Mouse (Mus musculus) frontal cortex, postnatal 14 days (tissue): ENCODE results near the gene Ctla4.

Experiments
- DNase-seq, 2 experiments: peaks; one replicate each; pipeline ENCODE4 v3.0.0; 2022; ENCODE audit warnings: low spot score in 2 of 2

The Ctla4 gene

GRCm38 (mm10) chr1:60961080-60961479 lies 74.3 kb downstream of the Ctla4 start:
- peak in 1 of 2 experiments; percentile 61 for DNase-seq

DNA sequence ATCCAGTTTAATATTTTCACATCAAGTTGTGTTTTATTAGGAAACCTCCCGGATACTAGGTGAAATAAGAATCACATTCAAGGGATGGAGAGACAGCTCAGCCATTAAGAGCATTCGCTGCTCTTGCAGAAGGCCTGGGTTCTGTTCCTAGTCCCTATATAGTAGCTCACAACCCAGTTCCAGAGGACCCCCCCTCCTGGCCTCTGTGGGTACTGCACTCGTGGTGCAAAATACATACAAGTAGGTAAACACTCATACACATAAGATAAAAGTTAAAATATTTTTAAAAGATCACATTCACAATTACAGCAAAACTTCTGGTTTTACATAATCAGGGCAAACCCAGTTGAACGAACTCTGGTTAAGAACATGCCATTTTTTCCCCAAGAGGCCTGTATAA lies 75.3 kb downstream of the Ctla4 start:
- DNase-seq: no peak
